Mouse (Mus musculus): Measurements from ENCODE around the gene Acaa1a. TPM values are rescaled to one million over a fixed set of nuclear protein-coding genes. Genes with fewer than 3 reads are reported as not detected.

Gene Acaa1a
- polyA plus RNA-seq, 1 experiment from 2014 or later, result 61.2 TPM

DNA sequence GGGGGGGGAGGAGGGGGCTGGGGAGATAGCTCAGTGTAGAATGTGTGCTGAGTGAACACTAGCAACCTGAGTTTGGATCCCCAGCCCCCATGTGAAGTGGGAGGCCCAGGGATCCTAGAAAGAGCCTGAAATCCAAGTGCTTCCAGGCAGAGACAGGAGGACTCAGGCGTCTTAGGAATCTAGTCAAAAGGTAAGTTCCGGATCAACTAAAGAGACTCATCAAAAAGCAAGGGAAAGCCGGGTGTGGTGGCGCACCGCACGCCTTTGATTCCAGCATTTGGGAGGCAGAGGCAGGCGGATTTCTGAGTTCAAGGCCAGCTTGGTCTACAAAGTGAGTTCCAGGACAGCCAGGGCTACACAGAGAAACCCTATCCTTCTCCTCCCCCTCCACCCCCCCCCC, 19.0 kb upstream of the Acaa1a start:
- H3K9me3 ChIP-seq (replicated peaks; ENCODE audit: control insufficient read depth, low read length), result no peaks in the 10 kb centered on the region
- 81% methylated on average over 7 of the region's 7 CpGs for WGBS
- H3K9ac ChIP-seq (replicated peaks; ENCODE audit: low read length), result no peak overlapping the region
- H3K4me1 ChIP-seq (ENCODE audit: control insufficient read depth, insufficient read depth, low read length), result no peaks in the 10 kb centered on the region
- H3K4me2 ChIP-seq (ENCODE audit: low read depth, low read length), result no peak overlapping the region
- H3K36me3 ChIP-seq (replicated peaks; ENCODE audit: control insufficient read depth, insufficient read depth, low read depth, low read length), result no peaks in the 10 kb centered on the region
- no peak overlapping the region for H3K27ac ChIP-seq (replicated peaks; ENCODE audit: low read depth, low read length)
- no peak overlapping the region for H3K4me3 ChIP-seq (ENCODE audit: low read depth, low read length)
- ATAC-seq (replicated peaks; ENCODE audit: insufficient number of reproducible peaks, low FRiP score, low TSS enrichment, low read depth), result no peak
- no peaks in the 10 kb centered on the region for H3K27me3 ChIP-seq (ENCODE audit: control insufficient read depth, insufficient read depth, low read length)
- no peak for DNase-seq (ENCODE audit: low spot score)

- H3K27ac ChIP-seq (replicated peaks; ENCODE audit: low read depth, low read length), result no peak overlapping the region
- H3K36me3 ChIP-seq (replicated peaks; ENCODE audit: control insufficient read depth, insufficient read depth, low read depth, low read length), result no peaks in the 10 kb centered on the region
- no peaks in the 10 kb centered on the region for H3K9me3 ChIP-seq (replicated peaks; ENCODE audit: control insufficient read depth, low read length)
- peak overlapping the region; percentile 95 for H3K4me3 ChIP-seq (ENCODE audit: low read depth, low read length)
- H3K9ac ChIP-seq (replicated peaks; ENCODE audit: low read length), result peak overlapping the region; percentile 48
- ATAC-seq (replicated peaks; ENCODE audit: insufficient number of reproducible peaks, low FRiP score, low TSS enrichment, low read depth), result no peak
- H3K4me2 ChIP-seq (ENCODE audit: low read depth, low read length), result peak overlapping the region; percentile 88
- no peaks in the 10 kb centered on the region for H3K4me1 ChIP-seq (ENCODE audit: control insufficient read depth, insufficient read depth, low read length)
- H3K27me3 ChIP-seq (ENCODE audit: control insufficient read depth, insufficient read depth, low read length), result no peaks in the 10 kb centered on the region
- DNase-seq (ENCODE audit: low spot score), result no peak
- 11% methylated on average over 7 of the region's 7 CpGs for WGBS
These were observed 18.5 kb upstream of the Acaa1a start for GRCm38 (mm10) chr9:119320946-119321345.

DNA sequence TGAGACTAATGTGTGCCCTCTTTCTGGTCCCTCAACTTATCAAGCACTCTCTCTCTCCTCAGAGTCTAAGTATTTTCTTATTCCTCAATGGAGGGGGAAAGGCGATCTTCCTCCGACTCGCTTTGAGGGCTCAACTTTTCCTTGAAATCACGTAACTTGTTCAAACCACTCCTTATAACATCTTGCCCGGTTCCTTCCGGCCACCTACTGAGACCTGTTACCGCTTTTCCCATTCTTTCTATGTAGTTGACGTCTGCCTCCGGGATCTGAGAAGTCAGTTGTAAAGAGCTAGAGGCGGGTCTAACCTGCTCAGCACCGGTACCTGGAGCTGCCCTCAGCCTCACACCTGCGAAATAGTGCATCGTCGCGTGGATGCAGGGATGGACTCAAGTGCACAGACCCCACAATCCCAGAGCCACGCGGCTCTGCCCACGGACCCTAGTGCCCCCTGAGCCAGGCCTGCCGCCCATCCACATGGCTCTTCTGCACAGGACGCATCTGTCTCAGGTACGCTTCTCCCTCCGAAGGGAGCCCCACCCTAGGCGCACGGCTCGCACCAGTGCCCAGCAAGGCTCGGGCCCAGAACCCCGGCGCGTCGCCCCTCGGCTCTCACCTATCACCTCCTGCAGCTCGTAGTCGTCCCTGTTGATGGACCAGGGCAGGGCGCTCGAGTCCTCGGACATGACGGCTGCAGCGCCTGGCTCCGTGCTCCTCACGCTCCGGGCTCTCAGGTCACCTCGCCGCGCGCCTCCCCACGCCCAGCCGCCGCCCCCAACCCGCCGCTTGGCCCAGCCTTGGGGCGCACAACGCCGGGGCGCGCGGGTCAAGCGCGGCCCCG, 17.9 kb upstream of the Acaa1a start:
- WGBS, result under 1% methylated on average over 56 of the region's 59 CpGs

GRCm38 (mm10) chr9:119322289-119323259, 16.9 kb upstream of the Acaa1a start, which contains the start of gene Oxsr1:
Gene Oxsr1, minus strand, starts transcription at chr9:119322427.
- Histone ChIP-seq H3K9ac (replicated peaks; ENCODE audit: low read length) (peak within 1 kb of the TSS; percentile 81), H3K4me2 (ENCODE audit: low read depth, low read length) (peak within 1 kb of the TSS; percentile 88), H3K36me3 (replicated peaks; ENCODE audit: control insufficient read depth, insufficient read depth, low read depth, low read length) (no peaks in the 10 kb centered on the region), H3K9me3 (replicated peaks; ENCODE audit: control insufficient read depth, low read length) (no peaks in the 10 kb centered on the region), H3K4me1 (ENCODE audit: control insufficient read depth, insufficient read depth, low read length) (no peaks in the 10 kb centered on the region), H3K4me3 (ENCODE audit: low read depth, low read length) (peak within 1 kb of the TSS; percentile 95), H3K27me3 (ENCODE audit: control insufficient read depth, insufficient read depth, low read length) (no peaks in the 10 kb centered on the region), H3K27ac (replicated peaks; ENCODE audit: low read depth, low read length) (peak within 1 kb of the TSS; percentile 76)
- ATAC-seq (replicated peaks; ENCODE audit: insufficient number of reproducible peaks, low FRiP score, low TSS enrichment, low read depth) (peak; percentile 95), DNase-seq (ENCODE audit: low spot score) (peak; percentile 98)
- WGBS, result 1% methylated on average over 76 of the region's 76 CpGs

More for the DNA sequence above, 17.9 kb upstream of the Acaa1a start:
- Histone ChIP-seq H3K4me1 (ENCODE audit: control insufficient read depth, insufficient read depth, low read length) (no peaks in the 10 kb centered on the region), H3K27ac (replicated peaks; ENCODE audit: low read depth, low read length) (peak overlapping the region; percentile 76), H3K9ac (replicated peaks; ENCODE audit: low read length) (peak overlapping the region; percentile 81), H3K4me3 (ENCODE audit: low read depth, low read length) (peak overlapping the region; percentile 95), H3K27me3 (ENCODE audit: control insufficient read depth, insufficient read depth, low read length) (no peaks in the 10 kb centered on the region), H3K36me3 (replicated peaks; ENCODE audit: control insufficient read depth, insufficient read depth, low read depth, low read length) (no peaks in the 10 kb centered on the region), H3K9me3 (replicated peaks; ENCODE audit: control insufficient read depth, low read length) (no peaks in the 10 kb centered on the region), H3K4me2 (ENCODE audit: low read depth, low read length) (peak overlapping the region; percentile 88)
- peak; percentile 9 for DNase-seq (ENCODE audit: low spot score)
- ATAC-seq (replicated peaks; ENCODE audit: insufficient number of reproducible peaks, low FRiP score, low TSS enrichment, low read depth), result peak; percentile 49

GRCm38 (mm10) chr9:119323260-119323645, 16.2 kb upstream of the Acaa1a start:
- peak overlapping the region; percentile 52; the same call in 1 of the 2 replicates for H3K27ac ChIP-seq (replicated peaks; ENCODE audit: low read depth, low read length)
- ATAC-seq (replicated peaks; ENCODE audit: insufficient number of reproducible peaks, low FRiP score, low TSS enrichment, low read depth), result no peak
- H3K4me3 ChIP-seq (ENCODE audit: low read depth, low read length), result peak overlapping the region; percentile 95
- WGBS, result 7% methylated on average over 9 of the region's 9 CpGs
- no peaks in the 10 kb centered on the region for H3K27me3 ChIP-seq (ENCODE audit: control insufficient read depth, insufficient read depth, low read length)
- DNase-seq (ENCODE audit: low spot score), result no peak
- H3K9me3 ChIP-seq (replicated peaks; ENCODE audit: control insufficient read depth, low read length), result no peaks in the 10 kb centered on the region
- H3K36me3 ChIP-seq (replicated peaks; ENCODE audit: control insufficient read depth, insufficient read depth, low read depth, low read length), result no peaks in the 10 kb centered on the region
- H3K4me2 ChIP-seq (ENCODE audit: low read depth, low read length), result peak overlapping the region; percentile 51
- no peaks in the 10 kb centered on the region for H3K4me1 ChIP-seq (ENCODE audit: control insufficient read depth, insufficient read depth, low read length)
- H3K9ac ChIP-seq (replicated peaks; ENCODE audit: low read length), result peak overlapping the region; percentile 81

DNA sequence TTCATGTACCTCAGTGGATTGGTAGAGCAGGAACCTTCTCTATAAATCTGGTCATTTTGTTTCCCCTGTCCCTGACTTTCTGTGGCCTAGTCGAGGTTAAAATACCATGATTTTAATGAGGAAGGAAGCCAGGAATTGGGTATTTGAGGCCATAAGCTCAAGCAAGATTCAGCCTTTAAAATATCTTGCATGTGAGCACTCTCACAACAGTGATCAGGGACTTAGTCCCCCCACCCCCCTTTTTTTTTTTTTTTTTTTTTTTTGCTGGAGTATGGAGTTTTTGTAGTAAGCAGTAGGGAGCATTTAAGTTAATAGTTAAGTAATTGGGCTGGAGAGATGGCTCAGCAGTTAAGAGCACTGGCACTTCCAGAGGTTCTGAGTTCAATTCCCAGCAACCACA, 15.3 kb upstream of the Acaa1a start:
- H3K27me3 ChIP-seq (ENCODE audit: control insufficient read depth, insufficient read depth, low read length), result no peaks in the 10 kb centered on the region
- H3K4me2 ChIP-seq (ENCODE audit: low read depth, low read length), result no peak overlapping the region
- H3K36me3 ChIP-seq (replicated peaks; ENCODE audit: control insufficient read depth, insufficient read depth, low read depth, low read length), result no peaks in the 10 kb centered on the region
- no peaks in the 10 kb centered on the region for H3K9me3 ChIP-seq (replicated peaks; ENCODE audit: control insufficient read depth, low read length)
- no peaks in the 10 kb centered on the region for H3K4me1 ChIP-seq (ENCODE audit: control insufficient read depth, insufficient read depth, low read length)
- WGBS, result 69% methylated on average over 1 of the region's 1 CpGs
- ATAC-seq (replicated peaks; ENCODE audit: insufficient number of reproducible peaks, low FRiP score, low TSS enrichment, low read depth) (no peak), DNase-seq (ENCODE audit: low spot score) (no peak)
- H3K27ac ChIP-seq (replicated peaks; ENCODE audit: low read depth, low read length), result no peak overlapping the region
- H3K4me3 ChIP-seq (ENCODE audit: low read depth, low read length), result no peak overlapping the region
- H3K9ac ChIP-seq (replicated peaks; ENCODE audit: low read length), result no peak overlapping the region

- no peak overlapping the region for H3K27ac ChIP-seq (replicated peaks; ENCODE audit: low read depth, low read length)
- ATAC-seq (replicated peaks; ENCODE audit: insufficient number of reproducible peaks, low FRiP score, low TSS enrichment, low read depth), result no peak
- H3K4me3 ChIP-seq (ENCODE audit: low read depth, low read length), result no peak overlapping the region
- no peaks in the 10 kb centered on the region for H3K36me3 ChIP-seq (replicated peaks; ENCODE audit: control insufficient read depth, insufficient read depth, low read depth, low read length)
- no peak for DNase-seq (ENCODE audit: low spot score)
- H3K27me3 ChIP-seq (ENCODE audit: control insufficient read depth, insufficient read depth, low read length), result no peaks in the 10 kb centered on the region
- no peak overlapping the region for H3K4me2 ChIP-seq (ENCODE audit: low read depth, low read length)
- H3K9ac ChIP-seq (replicated peaks; ENCODE audit: low read length), result no peak overlapping the region
- no peaks in the 10 kb centered on the region for H3K9me3 ChIP-seq (replicated peaks; ENCODE audit: control insufficient read depth, low read length)
- WGBS, result 87% methylated on average over 3 of the region's 3 CpGs
- H3K4me1 ChIP-seq (ENCODE audit: control insufficient read depth, insufficient read depth, low read length), result no peaks in the 10 kb centered on the region
These were observed 11.0 kb upstream of the Acaa1a start for GRCm38 (mm10) chr9:119328488-119328887.

Measured in embryonic facial prominence, embryonic 11.5 days (tissue).